Mouse (Mus musculus) neutrophil, adult 5-6 weeks (primary cell): ENCODE data around the gene Nabp2. TPM values are rescaled to one million over a fixed set of nuclear protein-coding genes. Genes with fewer than 3 reads are reported as not detected.

Source experiments
- ATAC-seq: fragments of 151-379, 151-347 bp; 2 replicates; pipeline ENCODE4 v1.8.0; 2017; ENCODE audit warnings: mild to moderate bottlenecking, moderate TSS enrichment; ENCODE audit not compliant: insufficient number of reproducible peaks, poor library complexity, low FRiP score, severe bottlenecking; ENCODE audit errors: extremely low read depth
- total RNA-seq: library from RNA; stranded (forward); fragments of 200-1000 nt; gene quantifications from 2 replicates; pipeline ENCODE4 v1.2.3, GENCODE M21; 2017

Gene Nabp2
- total RNA-seq, 1 experiment from 2014 or later = 43.4 TPM

GRCm38 (mm10) chr10:128370021-128370420 lies 41.3 kb downstream of the Nabp2 start:
- no peak for ATAC-seq

DNA sequence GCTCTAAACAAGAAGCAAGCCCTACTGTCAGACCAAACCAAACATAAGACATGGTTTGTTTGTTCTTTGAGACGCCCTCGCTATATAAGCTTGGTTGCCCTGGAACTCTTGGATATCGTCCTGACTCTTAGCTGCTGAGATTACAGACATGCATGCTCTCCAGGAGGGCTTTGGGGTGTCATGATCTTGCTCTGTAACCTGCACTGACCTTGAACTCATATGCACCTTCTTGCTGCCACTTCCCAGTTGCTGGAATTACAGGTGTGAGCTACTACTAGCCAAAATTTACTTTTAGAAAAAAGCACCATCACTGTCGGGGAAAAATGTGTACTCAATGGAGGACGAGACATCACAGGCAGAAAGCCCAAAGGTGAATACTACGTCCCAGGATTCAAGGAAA lies 41.7 kb downstream of the Nabp2 start:
- no peak for ATAC-seq

- no peak for ATAC-seq
Measured at GRCm38 (mm10) chr10:128369218-128369543, 42.1 kb downstream of the Nabp2 start.

DNA sequence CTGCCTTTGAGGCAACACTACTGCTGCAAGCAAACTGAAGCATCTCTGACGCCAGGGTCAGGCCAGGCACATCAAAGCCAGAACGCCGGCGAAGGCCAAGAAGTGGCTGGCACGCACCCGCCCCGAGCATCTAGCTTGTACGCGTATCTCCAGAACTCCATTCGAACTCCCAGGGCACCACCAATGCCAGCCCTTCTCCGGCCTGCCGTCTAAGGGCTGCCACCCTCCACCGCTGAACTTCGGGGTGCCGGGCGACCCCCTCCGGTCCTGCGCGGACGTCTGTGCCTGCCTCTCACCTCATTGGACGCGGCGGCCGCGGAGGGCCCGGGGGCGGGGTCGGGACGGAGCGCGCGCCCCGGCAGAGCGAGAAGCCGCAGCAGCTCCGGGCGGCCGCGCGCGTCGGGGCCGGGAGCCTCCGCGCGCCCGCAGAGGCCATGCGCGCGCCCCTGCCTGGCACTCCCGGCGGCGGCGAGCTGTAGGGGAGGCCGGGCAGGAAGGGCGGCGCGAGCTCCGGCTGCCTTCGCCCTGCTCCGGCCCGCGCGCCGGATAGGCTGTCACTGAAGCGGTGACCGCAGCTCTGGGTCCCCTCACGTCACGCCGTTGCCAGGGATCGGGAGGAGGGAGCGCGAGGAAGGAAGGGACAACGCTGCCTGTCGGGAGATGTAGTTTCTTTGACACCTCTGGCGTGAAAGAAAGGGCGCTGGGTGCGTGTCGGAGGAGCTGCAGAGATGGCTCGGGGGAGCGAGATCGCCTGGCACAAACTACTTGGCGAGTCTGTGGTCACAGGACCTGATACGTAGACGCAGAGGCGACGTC lies 42.7 kb downstream of the Nabp2 start, which contains the start of gene Coq10a:
TSS of gene Coq10a (minus strand) at position 596 of the 816 bp plus-strand sequence.
- ATAC-seq = peak; percentile 88

- ATAC-seq = no peak
Measured at GRCm38 (mm10) chr10:128367899-128368401, 43.3 kb downstream of the Nabp2 start.

DNA sequence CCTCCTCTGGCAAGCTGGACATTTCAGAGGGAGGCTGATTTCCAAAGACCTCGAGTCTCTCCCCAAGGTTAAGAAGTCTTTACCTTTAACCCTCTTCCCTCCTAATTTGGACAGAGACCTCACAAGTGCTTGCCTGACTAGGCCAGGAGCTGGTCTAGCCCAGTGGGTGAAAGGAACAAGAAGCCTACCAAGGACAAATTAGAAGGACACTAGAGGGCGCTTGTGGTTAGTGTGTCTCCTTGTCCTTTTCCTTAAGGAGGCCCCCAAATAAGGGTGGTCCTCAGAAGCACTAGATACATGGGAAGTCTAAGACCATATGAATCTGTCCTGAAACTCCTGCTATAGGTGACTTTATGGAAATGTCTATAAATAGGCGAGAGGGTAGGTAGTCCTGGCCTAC lies 48.7 kb downstream of the Nabp2 start:
- no peak for ATAC-seq

- no peak for ATAC-seq
Measured at GRCm38 (mm10) chr10:128361836-128362235, 49.5 kb downstream of the Nabp2 start.

GRCm38 (mm10) chr10:128359226-128359625 lies 52.1 kb downstream of the Nabp2 start:
- no peak for ATAC-seq

DNA sequence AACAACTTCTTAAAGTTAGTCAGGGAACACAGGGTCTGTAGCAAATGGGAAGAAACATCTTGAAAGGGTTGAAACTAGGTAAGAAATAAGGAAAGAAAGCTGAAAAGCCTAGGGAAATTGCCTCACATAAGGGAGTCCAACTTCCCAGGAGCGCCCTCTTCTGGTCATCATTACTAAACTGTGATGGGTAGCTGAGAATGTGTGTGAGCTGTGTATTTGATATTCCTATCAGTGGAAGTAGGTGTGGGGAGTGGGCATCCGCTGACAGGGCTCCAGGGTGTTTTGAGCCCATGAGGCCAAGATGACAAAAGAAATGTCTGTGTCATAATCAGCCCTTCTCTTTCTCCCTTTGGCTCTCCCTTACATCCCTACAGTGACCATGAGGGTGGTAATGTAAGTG lies 52.5 kb downstream of the Nabp2 start:
- peak; percentile 64; the same call in 1 of the 2 replicates for ATAC-seq

Other genes starting within 250 kb of the Nabp2 start
- 8.3 and 12.5 TPM in 2 replicates for gene Rbms2, start 231.2 kb downstream of the Nabp2 start, total RNA-seq
- not detected in 2 replicates for gene Gls2, start 217.0 kb downstream of the Nabp2 start, total RNA-seq
- 4.4 TPM in 2 replicates for gene Spryd4, start 199.7 kb downstream of the Nabp2 start, total RNA-seq
- gene Mip, start 185.7 kb downstream of the Nabp2 start, total RNA-seq = 0.49 TPM in 1 of 2 replicates, not detected in the other
- 13.6 and 17.5 TPM in 2 replicates for gene Timeless, start 179.4 kb downstream of the Nabp2 start, total RNA-seq
- 0.23 TPM in 1 of 2 replicates, not detected in the other for gene Apon, start 157.4 kb downstream of the Nabp2 start, total RNA-seq
- 2.2 TPM in 1 of 2 replicates, not detected in the other for gene Apof, start 142.8 kb downstream of the Nabp2 start, total RNA-seq
- 65.7 and 74.1 TPM in 2 replicates for gene Stat2, start 140.9 kb downstream of the Nabp2 start, total RNA-seq
- gene Il23a, start 112.7 kb downstream of the Nabp2 start, total RNA-seq = not detected in 2 replicates
- gene Pan2, start 108.2 kb downstream of the Nabp2 start, total RNA-seq = 30.0 and 31.3 TPM in 2 replicates
- 23.6 and 30.7 TPM in 2 replicates for gene Cnpy2, start 89.0 kb downstream of the Nabp2 start, total RNA-seq
- gene Cs, start 73.8 kb downstream of the Nabp2 start, total RNA-seq = 82.9 and 84.7 TPM in 2 replicates
- 23.1 and 23.6 TPM in 2 replicates for gene Coq10a, start 42.5 kb downstream of the Nabp2 start, total RNA-seq
- 16.0 and 16.8 TPM in 2 replicates for gene Ankrd52, start 34.4 kb downstream of the Nabp2 start, total RNA-seq
- not detected in 2 replicates for gene Slc39a5, start 10.3 kb downstream of the Nabp2 start, total RNA-seq
- 53.8 and 59.5 TPM in 2 replicates for gene Rnf41, start 165 bp upstream of the Nabp2 start, total RNA-seq
- gene Smarcc2, start 47.8 kb upstream of the Nabp2 start, total RNA-seq = 117 and 119 TPM in 2 replicates
- gene Myl6, start 82.7 kb upstream of the Nabp2 start, total RNA-seq = 1,334 and 1,420 TPM in 2 replicates
- gene Myl6b, start 87.2 kb upstream of the Nabp2 start, total RNA-seq = 0.58 and 2.0 TPM in 2 replicates
- 158 and 160 TPM in 2 replicates for gene Esyt1, start 114.4 kb upstream of the Nabp2 start, total RNA-seq
- 36.2 and 37.9 TPM in 2 replicates for gene Zc3h10, start 136.3 kb upstream of the Nabp2 start, total RNA-seq
- gene Rpl41, start 137.8 kb upstream of the Nabp2 start, total RNA-seq = 1,707 and 2,029 TPM in 2 replicates
- gene Pa2g4, start 154.5 kb upstream of the Nabp2 start, total RNA-seq = 47.6 and 55.1 TPM in 2 replicates
- gene Erbb3, start 178.2 kb upstream of the Nabp2 start, total RNA-seq = 1.3 and 1.6 TPM in 2 replicates
- 404 and 420 TPM in 2 replicates for gene Rps26, start 215.3 kb upstream of the Nabp2 start, total RNA-seq
- gene Ikzf4, start 234.5 kb upstream of the Nabp2 start, total RNA-seq = 0.35 TPM in 1 of 2 replicates, not detected in the other